Mouse (Mus musculus) kidney, postnatal 0 days (tissue): Measurements from ENCODE around the gene Dido1. TPM values are rescaled to one million over a fixed set of nuclear protein-coding genes. Genes with fewer than 3 reads are reported as not detected.
"Not testable (repeated sequence)": the region's sequence is repeated elsewhere in the genome, so short reads cannot be mapped to it uniquely, and the experiment has no call there.

Experiments
- ATAC-seq: fragments of 200-750 bp; cut with Nextera tagmentation; replicated peaks from 2 replicates; pipeline ENCODE4 v1.8.0; 2017; ENCODE audit warnings: low read depth, moderate number of reproducible peaks, moderate TSS enrichment, moderate library complexity; ENCODE audit not compliant: low FRiP score
- DNase-seq: peaks from one replicate; pipeline ENCODE4 v3.0.0-alpha.2; 2016; ENCODE audit warnings: low spot score
- H3K27ac ChIP-seq: fragments of 300-500 bp; sonication (generic); 2 replicates; pipeline ENCODE4 v1.5.1; 2014; ENCODE audit warnings: mild to moderate bottlenecking
- H3K27me3 ChIP-seq: fragments of 300-500 bp; sonication (generic); 2 replicates; pipeline ENCODE4 v1.6.1; 2014; ENCODE audit warnings: low read length, mixed read lengths; ENCODE audit not compliant: insufficient read depth
- H3K36me3 ChIP-seq: fragments of 300-500 bp; sonication (generic); 2 replicates; pipeline ENCODE4 v1.6.1; 2014; ENCODE audit warnings: low read length, mixed read lengths; ENCODE audit not compliant: insufficient read depth
- H3K4me1 ChIP-seq: fragments of 300-500 bp; sonication (generic); replicated peaks from 2 replicates; pipeline ENCODE4 v1.6.1; 2014; ENCODE audit warnings: antibody characterized with exemption, low read length, mixed read lengths; ENCODE audit not compliant: insufficient read depth
- H3K4me2 ChIP-seq: fragments of 300-500 bp; sonication (generic); 2 replicates; pipeline ENCODE4 v1.6.1; 2014; ENCODE audit warnings: mild to moderate bottlenecking, low read length, moderate library complexity, mixed read lengths
- H3K4me3 ChIP-seq: fragments of 300-500 bp; sonication (generic); replicated peaks from 2 replicates; pipeline ENCODE4 v1.5.1; 2014; ENCODE audit warnings: low read depth, low read length
- H3K9ac ChIP-seq: fragments of 300-500 bp; sonication (generic); 2 replicates; pipeline ENCODE4 v1.6.1; 2014; ENCODE audit warnings: low read depth, low read length
- H3K9me3 ChIP-seq: fragments of 300-500 bp; sonication (generic); replicated peaks from 2 replicates; pipeline ENCODE4 v1.6.1; 2016; ENCODE audit warnings: low read length, inconsistent platforms, mixed read lengths
- CTCF ChIP-seq: IDR thresholded peaks from 2 replicates; pipeline ENCODE4 v1.5.1; 2016; ENCODE audit warnings: antibody characterized with exemption, low read depth, mild to moderate bottlenecking, moderate library complexity
- WGBS: fragments of 180-500 bp; shearing (Covaris S2); extraction: QIAGEN DNeasy Blood & Tissue Kit; methylation state at CpG from one replicate; pipeline ENCODE4 v1.1.7; 2014; 5-methylcytosine and 5-hydroxymethylcytosine counted together
- polyA plus RNA-seq: library from polyadenylated mRNA; unstranded; fragments of >200 nt; fragmentation: Nextera tagmentation; extraction: Ambion mirVana; gene quantifications from 2 replicates; pipeline ENCODE4 v1.2.1, GENCODE M21; 2015

Gene Dido1
- polyA plus RNA-seq, 1 experiment from 2014 or later, result 18.0 TPM

DNA sequence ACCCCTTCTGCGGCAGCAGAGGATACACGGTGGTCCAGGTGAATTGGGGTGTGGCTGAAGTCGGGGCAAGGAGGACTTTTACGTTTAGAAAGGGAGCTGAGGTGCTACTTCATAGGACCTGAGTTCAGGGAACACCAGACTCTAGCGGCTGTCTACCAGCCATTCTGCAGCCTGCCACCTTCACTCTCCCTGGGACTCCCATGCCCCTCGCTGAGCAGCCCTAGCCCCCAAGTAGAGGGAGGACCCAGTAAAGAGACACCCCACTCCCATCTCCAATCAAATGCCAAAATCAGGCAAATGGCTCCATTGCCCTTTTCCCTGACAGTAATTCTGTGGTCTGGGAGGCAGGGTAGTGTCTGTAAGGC is 15.6 kb upstream of the Dido1 start:
- ATAC-seq, result no peak
- Histone ChIP-seq H3K27ac (no peak overlapping the region), H3K4me3 (peak overlapping the region; percentile 23; the same call in 1 of the 2 replicates), H3K9me3 (no peaks in the 10 kb centered on the region), H3K4me2 (peak overlapping the region; percentile 51), H3K9ac (peak overlapping the region; percentile 19; the same call in 1 of the 2 replicates), H3K36me3 (peaks cover 31% of the 10 kb centered on the region), H3K4me1 (0 out of 2 replicates have a peak, but pooled peaks cover 10% of the 10 kb centered on the region), H3K27me3 (no peaks in the 10 kb centered on the region)
- TF ChIP-seq CTCF, result no peak
- WGBS, result 5% methylated on average over 6 of the region's 6 CpGs
- DNase-seq, result no peak

DNA sequence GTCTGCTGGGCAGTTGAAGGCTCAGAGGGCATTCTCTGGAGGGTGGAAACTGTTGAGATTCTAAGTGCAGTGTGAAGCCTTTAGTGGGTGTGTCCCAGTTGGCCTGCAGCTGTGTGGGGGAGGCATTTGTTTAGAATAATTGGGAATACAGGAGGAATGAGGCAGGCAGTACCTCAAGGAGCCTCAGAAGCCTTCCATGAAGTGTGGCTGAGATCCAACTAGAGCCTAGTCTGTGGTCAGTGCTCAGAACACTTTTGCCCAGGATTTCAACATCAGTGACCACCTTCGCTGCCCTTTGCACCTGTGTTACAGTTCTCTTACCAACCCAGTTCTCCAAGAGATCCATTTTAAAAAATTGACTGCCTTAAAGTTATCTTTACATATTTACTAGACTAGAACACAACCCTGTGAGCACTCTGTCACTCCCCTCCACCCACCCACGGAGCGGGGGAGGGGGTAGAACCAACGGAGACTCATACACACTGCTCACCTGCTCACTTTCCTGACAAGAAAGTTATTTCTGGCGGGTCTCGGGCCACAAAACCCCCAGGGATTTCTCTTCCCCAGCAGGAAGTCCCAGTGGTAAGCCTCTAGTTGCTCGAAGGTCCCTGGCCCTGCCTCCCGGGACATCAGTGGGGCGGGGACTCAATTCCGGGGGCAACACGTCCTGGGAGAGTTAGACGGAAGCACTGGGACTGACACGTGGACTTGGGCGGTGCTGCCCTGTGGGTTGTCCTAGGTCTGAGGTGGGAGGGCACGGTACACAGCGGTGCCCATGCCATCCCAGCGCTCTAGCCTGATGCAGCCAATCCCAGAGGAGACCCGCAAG is 15.0 kb upstream of the Dido1 start, which contains the start of gene Slc17a9:
Gene Slc17a9, plus strand, starts transcription at position 679 of the 829 bp plus-strand sequence.
- Histone ChIP-seq H3K4me1 (0 out of 2 replicates have a peak, but pooled peaks cover 10% of the 10 kb centered on the region), H3K4me3 (peak within 1 kb of the TSS; percentile 23; the same call in 1 of the 2 replicates), H3K9me3 (no peaks in the 10 kb centered on the region), H3K36me3 (peaks cover 35% of the 10 kb centered on the region), H3K4me2 (peak within 1 kb of the TSS; percentile 51), H3K9ac (peak within 1 kb of the TSS; percentile 19; the same call in 1 of the 2 replicates), H3K27ac (no peak within 1 kb of the TSS), H3K27me3 (no peaks in the 10 kb centered on the region)
- ATAC-seq (peak; percentile 71), DNase-seq (peak; percentile 42)
- no peak for TF ChIP-seq CTCF
- 6% methylated on average over 18 of the region's 18 CpGs for WGBS

DNA sequence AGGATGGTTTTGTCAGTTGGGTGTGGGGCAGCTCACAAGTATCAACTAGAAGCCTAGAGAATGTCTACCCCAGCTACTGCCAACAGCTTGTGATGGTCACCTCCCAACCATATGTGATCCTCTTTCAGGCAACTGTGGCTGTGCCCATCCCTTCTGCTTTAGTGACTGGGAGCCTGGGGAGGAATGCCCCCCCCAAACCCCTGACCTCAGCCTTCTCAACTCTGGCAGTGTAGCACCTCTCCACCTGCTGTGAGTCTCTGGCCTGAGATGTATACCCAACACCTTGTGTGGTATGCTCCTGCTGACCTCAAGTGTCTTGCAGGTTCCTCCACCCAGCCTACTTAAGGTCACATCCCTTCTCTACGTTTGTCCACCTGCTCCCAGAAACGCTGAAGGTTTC is 14.1 kb upstream of the Dido1 start:
- Histone ChIP-seq H3K27me3 (no peaks in the 10 kb centered on the region), H3K9ac (no peak overlapping the region), H3K36me3 (peaks cover 42% of the 10 kb centered on the region), H3K27ac (no peak overlapping the region), H3K4me1 (0 out of 2 replicates have a peak, but pooled peaks cover 10% of the 10 kb centered on the region), H3K4me2 (no peak overlapping the region), H3K9me3 (no peaks in the 10 kb centered on the region), H3K4me3 (no peak overlapping the region)
- TF ChIP-seq CTCF, result no peak
- no peak for DNase-seq
- no peak for ATAC-seq
- WGBS, result 62% methylated on average over 2 of the region's 2 CpGs

DNA sequence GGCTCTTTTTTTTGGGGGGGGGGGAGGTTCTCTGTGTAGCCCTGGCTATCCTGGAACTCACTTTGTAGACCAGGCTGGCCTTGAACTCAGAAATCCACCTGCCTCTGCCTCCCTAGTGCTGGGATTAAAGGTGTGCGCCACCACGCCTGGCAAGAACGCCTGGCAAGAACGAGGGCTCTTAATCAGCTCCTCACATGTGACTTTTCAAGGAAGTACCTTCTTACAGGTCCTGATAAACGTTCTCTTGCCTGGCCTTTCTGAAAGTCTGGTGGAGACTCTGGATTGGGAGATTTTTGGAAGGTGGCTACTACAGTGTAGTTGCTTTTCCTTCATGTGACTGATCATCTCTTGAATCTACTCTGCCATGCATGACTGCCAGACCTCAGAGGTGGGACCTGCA is 12.9 kb upstream of the Dido1 start:
- ATAC-seq, H3K9me3 ChIP-seq, DNase-seq, H3K4me2 ChIP-seq, H3K4me3 ChIP-seq, H3K27ac ChIP-seq, H3K27me3 ChIP-seq, H3K9ac ChIP-seq: not testable (repeated sequence)
- peaks cover 51% of the 10 kb centered on the region for H3K36me3 ChIP-seq
- 86% methylated on average over 5 of the region's 5 CpGs for WGBS
- 0 out of 2 replicates have a peak, but pooled peaks cover 10% of the 10 kb centered on the region for H3K4me1 ChIP-seq

DNA sequence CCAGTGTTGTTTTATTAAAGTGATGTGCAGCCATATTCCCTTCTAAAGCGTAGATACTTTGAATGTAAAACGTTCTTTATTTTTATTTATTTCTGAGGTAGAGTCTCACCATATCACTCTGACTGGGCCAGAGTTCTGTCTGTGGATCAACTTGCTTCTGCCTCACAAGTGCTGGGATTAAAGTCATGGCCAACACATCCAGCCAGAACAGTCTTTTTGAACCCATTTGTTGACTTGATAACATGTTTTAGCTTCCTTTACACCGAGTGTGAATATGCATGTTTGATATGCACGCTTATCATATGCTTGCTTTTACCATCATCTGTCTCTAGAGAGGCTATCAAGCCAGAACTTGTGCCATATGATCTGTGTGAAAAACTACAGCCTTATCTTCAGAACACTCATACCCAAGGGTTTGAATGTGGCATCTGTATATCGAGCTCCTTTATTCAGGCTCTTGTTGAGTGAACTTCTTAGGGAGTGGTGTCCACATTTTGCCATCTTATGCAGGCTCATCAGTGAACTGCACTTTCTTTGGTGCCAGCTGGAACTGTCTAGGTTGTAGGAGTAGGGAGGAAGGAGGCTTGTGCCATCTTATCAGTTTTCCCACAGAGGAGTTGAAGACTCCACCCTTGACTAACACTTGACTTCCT is 2.4 kb upstream of the Dido1 start:
- Histone ChIP-seq H3K27ac (no peak overlapping the region), H3K4me1 (0 out of 2 replicates have a peak, but pooled peaks cover 8% of the 10 kb centered on the region), H3K36me3 (peaks cover 17% of the 10 kb centered on the region; the same call in 1 of the 2 replicates), H3K4me2 (no peak overlapping the region), H3K9ac (no peak overlapping the region), H3K4me3 (no peak overlapping the region), H3K9me3 (no peaks in the 10 kb centered on the region), H3K27me3 (no peaks in the 10 kb centered on the region)
- no peak for TF ChIP-seq CTCF
- no peak for ATAC-seq
- 93% methylated on average over 5 of the region's 5 CpGs for WGBS
- no peak for DNase-seq

DNA sequence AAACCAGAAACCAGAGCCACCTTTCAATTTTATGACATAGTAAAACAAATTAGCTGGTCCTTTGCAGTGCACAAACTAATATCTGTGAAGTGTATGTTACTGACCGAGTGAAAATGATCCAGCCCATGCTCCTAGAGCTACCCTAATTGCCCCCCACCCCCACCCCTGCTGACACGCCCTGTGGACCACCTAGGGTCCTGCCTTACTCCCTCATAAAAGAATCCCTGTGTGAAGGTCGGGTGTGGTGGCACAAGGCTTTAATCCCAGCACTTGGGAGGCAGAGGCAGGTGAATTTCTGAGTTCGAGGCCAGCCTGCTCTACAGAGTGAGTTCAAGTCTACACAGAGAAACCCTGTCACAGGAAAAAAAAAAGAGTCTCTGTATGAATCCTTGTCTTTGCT is 1.7 kb upstream of the Dido1 start:
- H3K27me3 ChIP-seq, result no peaks in the 10 kb centered on the region
- DNase-seq (no peak), ATAC-seq (no peak)
- TF ChIP-seq CTCF, result no peak
- H3K9me3 ChIP-seq, result no peaks in the 10 kb centered on the region
- no peak overlapping the region for H3K9ac ChIP-seq
- H3K36me3 ChIP-seq, result peaks cover 12% of the 10 kb centered on the region; the same call in 1 of the 2 replicates
- no peak overlapping the region for H3K27ac ChIP-seq
- WGBS, result 52% methylated on average over 4 of the region's 4 CpGs
- peak overlapping the region; percentile 70 for H3K4me2 ChIP-seq
- 0 out of 2 replicates have a peak, but pooled peaks cover 8% of the 10 kb centered on the region for H3K4me1 ChIP-seq
- H3K4me3 ChIP-seq, result no peak overlapping the region
